Mouse (Mus musculus): ENCODE data around the gene Psmb3.
"Not testable (repeated sequence)": the region's sequence is repeated elsewhere in the genome, so short reads cannot be mapped to it uniquely, and the experiment has no call there.

The Psmb3 gene

GRCm38 (mm10) chr11:97703039-97703826, at the start of gene Psmb3:
TSS of gene Psmb3 (plus strand) at chr11:97703399.
- DNase-seq (ENCODE audit: low read depth, low spot score), result peak; percentile 100

DNA sequence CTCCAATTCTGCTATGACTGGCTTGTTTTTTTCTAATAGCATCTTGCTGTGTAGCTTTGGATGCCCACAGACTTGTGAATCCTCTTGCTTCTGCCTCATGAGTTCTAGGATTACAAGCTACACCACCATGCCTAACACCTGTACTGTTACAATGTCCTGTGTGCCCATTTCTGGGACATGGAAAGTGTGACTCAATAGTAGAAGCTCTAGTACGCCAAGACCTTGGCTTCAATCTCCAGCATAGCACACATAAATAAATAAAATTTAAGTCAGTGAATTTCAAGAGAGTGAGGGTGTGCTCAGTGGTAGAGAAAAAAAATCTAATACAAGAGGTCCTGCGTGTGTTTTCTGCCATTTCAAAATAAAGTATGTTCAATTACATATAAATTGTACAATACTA, 49.0 kb upstream of the Psmb3 start:
- no peak for DNase-seq (ENCODE audit: low read depth, low spot score)

GRCm38 (mm10) chr11:97656269-97656971, 46.8 kb upstream of the Psmb3 start:
- DNase-seq (ENCODE audit: low read depth, low spot score), result no peak

- peak; percentile 29 for DNase-seq (ENCODE audit: low read depth, low spot score)
Observed at GRCm38 (mm10) chr11:97657184-97657945, 45.8 kb upstream of the Psmb3 start.

DNA sequence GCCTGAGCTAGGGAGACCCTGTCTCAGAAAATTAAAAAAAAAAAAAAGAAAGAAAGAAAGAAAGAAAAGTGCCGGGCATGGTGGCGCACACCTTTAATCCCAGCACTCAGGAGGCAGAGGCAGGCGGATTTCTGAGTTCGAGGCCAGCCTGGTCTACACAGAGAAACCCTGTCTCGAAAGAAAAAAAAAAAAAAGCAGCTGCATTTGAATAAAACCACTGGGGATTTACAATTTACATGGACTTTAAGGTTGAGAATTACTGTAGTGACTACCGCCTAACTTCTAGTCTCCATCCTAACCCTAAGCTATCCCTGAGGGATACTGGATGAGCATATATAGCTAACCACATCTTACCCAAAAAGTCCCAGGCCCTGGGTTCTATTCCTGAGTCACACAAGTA, 45.2 kb upstream of the Psmb3 start:
- DNase-seq (ENCODE audit: low read depth, low spot score), result not testable (repeated sequence)

- DNase-seq (ENCODE audit: low read depth, low spot score), result no peak
Observed at GRCm38 (mm10) chr11:97658751-97659266, 44.4 kb upstream of the Psmb3 start.

DNA sequence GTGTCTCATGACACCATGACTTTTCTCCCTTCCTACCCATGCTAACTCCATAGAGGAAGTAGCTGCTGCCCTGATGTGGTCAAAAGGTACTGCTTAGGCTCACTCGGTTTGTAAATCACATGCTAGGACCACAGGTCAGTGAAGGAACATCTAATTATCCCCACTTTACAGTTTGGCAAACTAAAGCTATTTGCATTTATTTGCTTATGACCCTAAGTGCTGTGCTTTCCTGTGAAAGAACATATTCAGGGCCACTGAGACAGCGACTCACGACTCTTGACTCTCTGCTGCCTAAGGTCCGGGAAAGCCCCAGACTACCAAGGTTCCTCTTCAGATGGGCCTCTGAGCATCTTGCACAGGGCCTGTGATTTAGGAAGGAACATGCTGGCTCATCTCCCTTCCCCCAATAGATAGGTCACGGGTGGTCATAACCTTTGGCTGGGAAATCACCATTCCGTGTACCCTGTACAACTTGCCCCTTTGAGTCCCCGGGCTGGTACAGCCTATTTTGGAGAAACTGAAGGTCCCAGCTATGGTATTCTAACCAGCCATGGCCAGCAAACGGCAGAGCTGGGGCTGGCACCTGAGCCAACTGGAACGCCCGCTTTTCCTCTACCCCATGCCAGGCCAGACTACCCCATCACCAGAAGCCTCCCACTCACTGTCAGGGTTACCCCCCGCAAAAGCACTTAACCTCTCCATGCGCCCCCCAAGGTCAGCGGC, 43.8 kb upstream of the Psmb3 start:
- DNase-seq (ENCODE audit: low read depth, low spot score), result peak; percentile 58

DNA sequence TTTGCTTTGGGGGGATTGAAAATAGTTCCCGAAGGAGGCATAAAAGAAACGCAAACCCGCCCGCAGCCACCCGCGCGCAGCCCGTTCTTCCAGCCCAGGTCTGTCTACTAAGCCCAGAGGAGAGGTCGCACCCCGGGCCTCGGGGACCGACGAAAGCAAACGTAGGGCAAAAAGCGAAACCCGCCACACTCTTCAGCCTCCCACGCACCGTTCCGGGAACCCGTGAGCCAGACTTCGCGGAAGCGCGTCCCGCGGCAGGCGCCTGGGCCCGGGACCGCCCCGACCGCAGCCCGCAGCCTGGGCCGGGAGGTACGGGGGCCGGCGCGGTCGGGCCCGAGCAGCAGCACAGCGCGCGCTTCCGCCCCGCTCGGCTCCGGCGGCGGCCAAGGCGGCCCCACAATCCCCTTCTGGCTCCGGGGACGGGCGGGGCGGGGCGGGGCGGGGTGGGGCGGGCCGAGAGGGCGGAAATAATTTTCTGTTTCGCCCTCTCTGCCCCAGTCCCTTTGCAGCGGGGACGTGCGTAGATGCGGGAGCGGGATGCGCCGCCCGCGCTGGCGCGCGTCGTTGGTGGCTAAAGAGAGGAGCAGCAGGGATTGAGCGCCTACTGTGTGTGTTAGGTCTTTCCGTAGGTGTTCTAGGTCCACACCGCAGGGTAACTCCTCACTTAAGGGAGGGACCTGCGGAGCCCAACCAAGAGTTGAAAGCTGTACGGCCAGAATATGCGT, 43.0 kb upstream of the Psmb3 start:
- peak; percentile 67 for DNase-seq (ENCODE audit: low read depth, low spot score)

- DNase-seq (ENCODE audit: low read depth, low spot score), result no peak
Observed at GRCm38 (mm10) chr11:97660734-97661647, 42.2 kb upstream of the Psmb3 start.

GRCm38 (mm10) chr11:97661648-97662133, 41.5 kb upstream of the Psmb3 start:
- DNase-seq (ENCODE audit: low read depth, low spot score), result no peak

GRCm38 (mm10) chr11:97662207-97662892, 40.8 kb upstream of the Psmb3 start:
- DNase-seq (ENCODE audit: low read depth, low spot score), result peak; percentile 29

GRCm38 (mm10) chr11:97662893-97663527, 40.2 kb upstream of the Psmb3 start, which contains the start of gene Mllt6:
TSS of gene Mllt6 (plus strand) at chr11:97663414.
- peak; percentile 77 for DNase-seq (ENCODE audit: low read depth, low spot score)

- DNase-seq (ENCODE audit: low read depth, low spot score), result peak; percentile 41
Observed at GRCm38 (mm10) chr11:97663528-97664338, 39.5 kb upstream of the Psmb3 start.

DNA sequence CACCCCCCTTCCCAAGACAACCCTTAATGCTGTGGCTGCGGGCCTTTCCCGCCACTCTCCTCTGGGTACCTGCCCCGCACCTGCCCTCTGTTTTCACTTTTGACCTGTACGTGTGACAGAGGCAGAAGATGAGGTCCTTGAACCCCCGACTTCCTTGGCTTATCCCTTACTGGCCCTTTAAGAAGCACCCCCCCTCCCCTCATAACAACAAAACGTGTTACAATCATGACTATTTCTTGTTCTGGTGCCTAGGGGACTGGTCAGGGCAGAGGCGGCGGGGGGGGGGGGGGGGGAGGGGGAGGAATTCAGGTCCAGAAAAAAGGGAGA, 38.9 kb upstream of the Psmb3 start:
- DNase-seq (ENCODE audit: low read depth, low spot score), result no peak

- peak; percentile 38 for DNase-seq (ENCODE audit: low read depth, low spot score)
Observed at GRCm38 (mm10) chr11:97664771-97665240, 38.4 kb upstream of the Psmb3 start.

- DNase-seq (ENCODE audit: low read depth, low spot score), result no peak
Observed at GRCm38 (mm10) chr11:97665431-97665830, 37.8 kb upstream of the Psmb3 start.

- no peak for DNase-seq (ENCODE audit: low read depth, low spot score)
Observed at GRCm38 (mm10) chr11:97666221-97666620, 37.0 kb upstream of the Psmb3 start.
